Mouse (Mus musculus) ES-CJ7 (cell line): Measurements from ENCODE around the gene Grasp.
A peak's percentile ranks its signal among the peaks of the same experiment; 100 is the strongest.

Source experiments
- DNase-seq: peaks from one replicate; pipeline ENCODE4 v3.0.0; 2011; ENCODE audit warnings: low read depth, low spot score

Grasp gene

DNA sequence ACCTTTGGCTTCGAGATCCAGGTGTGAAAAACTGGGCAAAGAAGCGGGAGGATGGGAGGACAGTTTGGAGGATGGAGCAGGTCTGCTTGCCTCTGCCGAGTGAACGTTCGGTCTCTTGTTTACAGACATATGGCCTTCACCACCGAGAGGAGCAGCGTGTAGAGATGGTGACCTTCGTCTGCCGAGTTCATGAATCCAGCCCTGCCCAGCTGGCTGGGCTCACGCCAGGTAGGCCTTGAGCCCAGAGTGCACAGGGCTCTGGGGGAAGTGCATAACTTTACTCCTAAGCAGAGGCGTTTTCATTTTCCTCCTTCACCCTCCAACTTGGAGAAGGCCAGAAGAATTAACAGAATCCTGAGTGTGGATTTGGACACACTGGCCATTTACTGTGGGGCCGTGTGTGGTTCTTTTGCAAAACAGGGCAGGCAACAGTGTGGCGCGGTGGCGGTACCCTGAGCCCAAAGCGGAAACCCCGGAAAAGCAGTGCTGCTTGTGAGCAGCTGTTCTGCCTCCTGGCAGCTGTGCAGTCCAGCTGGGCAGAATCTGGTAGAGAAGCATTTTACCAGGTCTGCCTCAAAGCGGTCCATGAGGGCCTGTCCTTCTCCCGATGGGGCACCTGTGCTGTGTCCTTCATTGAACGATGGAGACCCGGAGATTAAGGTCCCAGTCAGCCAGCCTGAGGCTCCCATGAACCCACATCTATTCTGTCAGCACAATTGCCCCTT, 5.0 kb downstream of the Grasp start:
- no peak for DNase-seq

GRCm38 (mm10) chr15:101230503-101230902, 6.5 kb downstream of the Grasp start:
- no peak for DNase-seq

DNA sequence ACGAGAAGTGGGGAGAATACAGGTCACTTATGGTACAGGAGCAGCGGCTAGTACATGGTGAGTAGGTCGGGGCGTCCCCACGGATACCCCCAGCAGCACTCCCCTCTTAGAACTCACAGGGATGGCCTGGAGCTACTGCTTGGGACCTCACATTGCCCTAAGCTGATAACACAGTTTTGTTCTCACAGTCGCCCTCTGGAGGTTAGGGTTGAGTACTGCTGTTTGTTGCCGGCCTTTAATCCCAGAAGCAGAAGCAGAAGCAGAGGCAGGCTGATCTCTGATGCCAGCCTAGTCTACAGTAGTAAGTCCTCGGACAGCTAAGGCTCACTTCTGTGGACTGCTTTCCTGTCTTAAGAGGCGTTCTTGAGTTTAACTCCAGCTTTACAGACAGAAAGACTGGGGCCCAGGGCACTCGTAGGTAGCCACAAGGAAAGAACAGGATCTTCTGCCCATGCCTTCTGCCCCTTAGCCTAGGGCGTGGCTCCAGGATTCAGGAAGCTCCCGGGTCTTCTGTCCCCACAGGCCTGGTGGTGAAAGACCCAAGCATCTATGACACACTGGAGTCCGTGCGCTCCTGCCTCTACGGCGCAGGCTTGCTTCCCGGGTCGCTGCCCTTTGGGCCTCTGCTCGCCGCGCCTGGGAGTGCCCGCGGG, 7.1 kb downstream of the Grasp start:
- peak; percentile 90 for DNase-seq

GRCm38 (mm10) chr15:101231648-101232180, 7.7 kb downstream of the Grasp start:
- no peak for DNase-seq

GRCm38 (mm10) chr15:101232607-101233006, 8.6 kb downstream of the Grasp start:
- no peak for DNase-seq

DNA sequence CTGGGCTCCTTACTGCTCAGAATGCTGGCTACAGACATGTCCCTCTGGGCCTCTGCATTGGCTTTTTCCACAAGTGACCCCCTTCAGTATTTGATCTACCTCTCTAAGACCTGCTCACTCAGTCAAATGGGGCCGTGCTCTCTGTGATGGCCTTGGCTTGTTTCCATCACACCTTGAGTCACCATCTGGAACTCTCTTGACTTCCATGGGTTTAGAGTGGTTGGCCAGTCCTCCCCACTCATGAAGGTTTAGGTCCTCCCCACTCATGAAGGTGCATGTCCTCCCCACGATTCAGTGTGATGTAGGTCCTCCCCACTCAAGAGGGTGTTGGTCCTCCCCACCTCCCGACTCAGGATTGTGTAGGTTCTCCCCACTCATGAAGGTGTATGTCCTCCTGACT, 9.2 kb downstream of the Grasp start:
- no peak for DNase-seq

DNA sequence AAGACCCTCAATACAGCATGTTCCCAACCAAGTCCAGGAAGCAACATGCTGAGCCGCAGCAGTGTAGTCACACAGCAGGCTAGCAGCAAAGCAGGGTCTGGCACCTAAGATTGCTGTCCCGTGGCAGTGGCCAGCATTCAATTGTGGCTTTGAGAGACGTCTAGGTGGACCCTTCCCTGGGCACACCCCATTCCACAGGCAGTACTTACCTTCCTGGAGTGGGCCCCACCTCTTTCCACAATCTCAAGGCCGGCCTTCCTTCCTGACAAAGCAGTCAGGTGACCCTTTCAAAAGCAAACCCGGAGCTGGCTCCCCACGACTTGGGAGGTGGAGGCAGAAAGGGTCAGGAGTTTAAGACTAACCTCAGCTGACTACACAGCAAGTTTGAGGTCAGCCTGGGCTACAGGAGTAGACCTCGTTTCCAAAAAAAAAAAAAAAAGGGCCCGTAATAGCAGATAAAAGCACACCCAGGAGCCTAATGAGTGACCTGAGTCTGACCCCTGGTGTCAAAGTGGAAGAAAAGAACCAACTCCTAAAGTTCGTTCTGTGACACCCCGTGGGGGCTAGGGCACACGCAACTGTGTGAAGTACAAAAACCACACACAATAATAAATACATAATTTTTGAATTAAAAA, 9.8 kb downstream of the Grasp start:
- peak; percentile 90 for DNase-seq

DNA sequence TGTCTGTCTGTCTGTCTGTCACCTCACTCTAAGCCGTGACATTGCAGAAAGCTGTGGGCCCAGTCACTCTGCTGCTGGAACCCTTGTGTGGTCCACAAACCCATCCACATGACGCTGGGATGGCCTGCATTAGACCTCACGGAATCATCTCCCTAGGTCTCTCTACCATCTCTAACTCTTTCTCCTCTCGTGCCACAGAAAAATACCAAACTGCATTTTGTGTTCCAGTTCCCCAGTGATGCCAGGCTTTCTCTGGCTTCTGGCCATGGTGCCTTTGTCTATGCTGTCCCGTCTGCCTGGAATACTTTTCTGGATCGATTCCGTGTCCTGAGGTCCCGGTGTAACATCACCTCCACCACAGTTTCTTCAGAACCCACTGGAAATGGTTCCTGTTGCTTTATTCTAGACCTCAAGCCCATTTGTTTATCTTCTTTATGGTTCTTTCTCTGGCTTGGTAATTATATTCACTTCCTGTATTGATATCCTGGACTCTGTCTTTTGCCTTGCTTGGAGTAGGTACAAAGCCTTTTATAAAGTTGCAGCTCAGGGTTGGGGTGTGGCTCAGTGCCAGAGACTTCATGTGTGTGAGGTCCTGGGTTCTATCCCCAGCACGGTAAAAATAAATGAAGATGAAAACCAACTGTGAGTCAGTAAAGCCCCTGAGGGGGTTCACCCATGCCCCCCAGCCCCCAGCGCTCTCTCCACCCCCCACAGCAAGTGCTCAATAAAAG, 10.8 kb downstream of the Grasp start:
- no peak for DNase-seq

GRCm38 (mm10) chr15:101235342-101235698, 11.3 kb downstream of the Grasp start:
- no peak for DNase-seq

DNA sequence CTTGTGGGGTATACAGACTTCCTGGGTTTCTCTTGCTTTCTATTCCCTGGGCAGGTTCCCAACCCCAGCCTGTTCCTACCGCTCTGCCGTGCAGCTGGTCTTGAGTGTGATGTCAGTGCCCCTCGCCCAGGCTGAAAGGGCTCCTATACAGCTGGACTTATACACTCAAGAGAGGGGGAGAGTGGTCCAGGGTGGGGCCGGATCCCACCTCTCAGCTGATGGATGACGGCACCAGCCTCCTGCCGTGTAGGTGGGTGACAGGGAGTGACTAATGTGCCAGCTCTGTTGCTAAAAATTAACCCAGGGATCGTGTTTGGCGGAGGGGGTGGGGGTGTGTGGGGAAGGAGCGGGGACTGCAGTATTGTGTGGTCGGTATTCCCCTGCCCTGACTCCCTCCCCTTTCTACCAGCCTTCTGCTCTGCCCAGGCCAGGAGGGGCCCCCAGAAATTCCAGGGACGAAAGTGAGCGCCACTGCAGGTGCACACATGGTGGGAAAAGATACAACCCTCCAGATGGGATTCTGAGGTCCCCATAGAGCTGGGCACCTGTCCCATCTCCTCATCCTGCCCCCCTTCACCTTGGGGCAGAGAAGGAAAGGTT, 11.8 kb downstream of the Grasp start:
- no peak for DNase-seq

DNA sequence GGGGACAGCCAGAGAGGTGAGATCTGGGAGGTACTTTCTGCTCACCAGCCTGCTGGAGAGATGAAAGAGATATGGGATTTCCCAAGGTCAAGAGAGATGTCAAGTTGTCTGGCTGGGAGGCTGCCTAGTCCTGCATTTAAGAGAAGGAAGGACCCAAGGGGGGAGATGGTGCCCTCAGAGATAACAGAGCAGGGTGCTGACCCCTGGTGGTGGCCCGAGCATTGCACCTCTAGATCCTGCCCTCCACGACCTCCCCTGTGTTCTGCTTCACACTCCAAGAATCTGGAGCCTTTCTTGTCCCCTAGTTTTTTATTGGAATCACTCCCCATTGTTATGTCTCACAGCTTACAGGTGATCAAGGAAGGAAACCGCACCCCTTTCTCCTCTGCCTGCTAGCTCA, 12.9 kb downstream of the Grasp start:
- peak; percentile 84 for DNase-seq

DNA sequence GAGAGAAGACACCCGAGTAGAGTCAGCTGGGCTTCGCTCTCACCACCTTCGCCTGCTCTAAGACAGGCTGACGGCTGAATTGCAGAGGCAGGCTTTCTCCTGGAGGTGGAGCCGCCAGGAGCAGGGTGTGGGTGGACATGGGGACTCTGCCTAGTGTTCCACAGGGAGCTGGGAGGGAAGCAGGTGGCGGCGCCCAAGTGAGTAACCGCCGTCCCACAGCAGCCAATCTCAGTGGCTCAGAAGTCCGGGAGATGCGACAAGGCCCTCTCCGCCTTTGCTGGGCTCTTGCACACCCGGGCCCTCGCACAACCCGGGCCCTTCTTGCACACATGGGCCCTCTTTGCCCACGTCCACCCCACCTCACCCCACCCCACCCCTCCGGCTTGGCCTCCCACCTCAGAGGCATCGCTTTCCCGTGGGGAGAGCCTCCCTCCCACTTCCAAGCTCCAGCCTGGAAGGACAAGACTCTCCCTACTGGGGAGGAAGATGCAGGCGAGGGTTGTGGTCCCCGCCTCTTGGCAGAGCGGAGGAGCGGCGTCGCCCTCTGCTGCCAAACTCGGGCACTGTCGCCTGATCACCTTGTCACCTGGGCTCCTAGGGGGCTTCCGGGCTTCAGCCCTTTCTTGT, 15.0 kb downstream of the Grasp start:
- DNase-seq: peak; percentile 82

DNA sequence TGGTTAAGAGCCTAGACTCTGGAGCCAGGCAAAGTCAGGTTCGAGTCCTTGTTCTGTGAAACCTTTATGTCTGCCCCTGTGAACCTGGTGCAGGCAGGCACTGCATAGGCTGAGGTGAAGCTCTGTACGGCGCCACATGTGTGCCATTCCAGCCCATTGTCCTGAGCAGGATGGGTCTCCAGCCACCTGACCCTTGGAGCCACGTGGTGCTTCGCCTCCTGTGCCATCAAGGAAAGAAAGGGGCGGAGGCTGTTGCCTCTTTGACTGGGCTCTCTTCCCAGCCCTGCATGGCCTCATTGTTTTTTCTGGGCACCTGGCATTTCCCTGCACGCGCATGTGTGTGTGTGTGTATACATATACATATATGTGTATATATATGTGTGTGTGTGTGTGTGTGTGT, 15.8 kb downstream of the Grasp start:
- no peak for DNase-seq

DNA sequence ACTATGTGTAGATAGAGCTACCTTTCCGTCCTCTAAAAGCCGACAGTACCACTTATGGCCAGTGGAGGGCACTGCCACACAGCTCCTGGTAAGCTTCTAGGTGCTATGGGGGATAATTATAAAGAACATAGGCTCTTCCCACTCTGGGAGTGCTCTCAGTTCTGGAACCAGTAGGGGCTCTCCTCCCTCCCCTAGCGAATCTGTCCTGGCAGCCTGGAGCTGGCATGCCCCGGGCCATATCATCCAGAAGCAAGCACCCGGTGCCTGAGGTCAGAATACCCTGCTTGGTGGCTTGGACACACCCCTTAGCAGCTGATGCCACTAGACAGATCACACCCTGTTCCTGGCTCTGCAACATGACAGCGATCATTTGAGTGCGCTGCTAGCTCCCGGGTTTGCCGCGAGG, 16.8 kb downstream of the Grasp start:
- peak; percentile 86 for DNase-seq

DNA sequence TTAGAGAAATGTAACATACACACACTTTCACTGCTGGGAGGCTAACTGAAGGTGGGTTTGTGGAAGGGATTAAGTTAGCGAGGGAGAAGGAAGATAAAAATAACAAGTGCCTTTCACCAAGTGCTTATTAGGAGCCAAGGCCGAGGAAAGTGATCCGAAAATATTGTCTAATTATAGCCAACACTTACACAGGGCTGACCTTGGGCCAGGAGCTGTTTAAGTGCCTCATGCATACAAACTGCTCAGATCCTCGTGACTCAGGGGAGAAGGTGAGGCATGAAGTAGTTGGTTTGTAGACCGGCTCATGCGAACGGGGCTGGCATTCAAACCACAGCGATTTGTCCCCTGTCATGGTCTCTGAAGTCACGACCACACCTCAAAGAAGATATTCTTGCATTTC, 17.2 kb downstream of the Grasp start:
- no peak for DNase-seq

- no peak for DNase-seq
Observed at GRCm38 (mm10) chr15:101241853-101242252, 17.9 kb downstream of the Grasp start.

DNA sequence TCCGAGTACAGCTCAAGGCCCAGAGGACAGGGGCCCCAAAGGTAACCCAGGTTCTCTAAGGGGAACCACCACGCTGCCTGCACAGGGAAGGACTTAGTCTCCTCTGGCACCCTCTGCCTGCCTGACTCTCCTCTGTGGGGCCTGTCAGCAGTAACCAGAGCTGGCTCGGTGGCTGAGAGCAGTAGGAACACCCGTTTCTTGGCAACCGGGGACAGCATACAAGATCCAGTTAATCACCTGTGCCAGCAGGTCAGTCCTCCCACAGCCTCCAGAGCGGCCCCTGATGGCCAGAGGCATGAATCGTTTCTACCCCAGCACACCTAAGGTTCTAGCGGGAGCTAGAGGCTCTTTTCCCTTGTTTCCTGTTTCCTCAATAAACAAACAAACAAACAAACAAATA, 18.7 kb downstream of the Grasp start:
- peak; percentile 82 for DNase-seq

GRCm38 (mm10) chr15:101244012-101244411, 20.0 kb downstream of the Grasp start:
- DNase-seq: no peak

DNA sequence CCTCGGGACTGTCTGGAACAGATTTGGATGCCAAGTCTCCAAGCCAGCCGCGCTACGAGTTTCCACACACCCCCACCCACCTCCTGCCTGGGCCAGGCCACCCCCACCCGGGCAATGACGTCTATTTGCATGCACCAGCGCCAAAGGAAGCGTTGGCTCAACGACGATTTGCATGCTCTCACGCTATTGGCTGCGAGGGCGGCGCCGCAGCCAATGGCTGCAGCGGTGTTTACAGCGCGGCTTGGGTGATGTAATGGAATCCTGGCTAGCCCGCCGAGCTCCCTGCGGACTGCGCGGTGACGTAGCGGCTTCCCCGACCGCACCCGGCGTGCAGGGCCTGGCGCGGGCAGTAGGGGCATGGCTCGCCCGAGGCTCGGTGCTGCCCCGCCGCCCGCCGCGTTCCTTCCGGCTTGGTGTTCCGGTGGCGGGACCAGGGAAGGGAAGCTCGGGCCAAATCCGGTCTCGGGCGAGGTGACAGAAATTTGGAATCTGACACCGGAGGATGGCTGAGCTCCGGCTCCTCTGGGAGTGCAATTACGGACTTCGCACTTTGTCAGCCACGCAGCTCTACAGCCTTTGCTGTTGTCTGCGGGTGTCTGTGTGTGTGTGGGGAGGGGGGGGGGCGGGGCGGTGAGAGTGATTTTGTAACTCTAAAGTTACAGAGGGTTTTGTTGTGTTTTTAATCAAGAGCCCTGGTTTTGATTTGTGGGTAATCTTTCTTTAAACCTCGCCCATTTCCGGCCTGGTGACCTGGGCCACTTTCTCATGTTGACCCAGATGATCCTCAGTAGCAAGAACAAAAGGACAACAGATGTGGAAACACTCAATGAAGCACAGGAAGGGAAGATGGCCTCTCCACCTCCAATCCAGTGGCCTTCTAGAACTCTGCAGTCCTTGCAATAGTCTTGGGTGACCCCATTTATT, 22.5 kb downstream of the Grasp start:
- DNase-seq: peak; percentile 98

DNA sequence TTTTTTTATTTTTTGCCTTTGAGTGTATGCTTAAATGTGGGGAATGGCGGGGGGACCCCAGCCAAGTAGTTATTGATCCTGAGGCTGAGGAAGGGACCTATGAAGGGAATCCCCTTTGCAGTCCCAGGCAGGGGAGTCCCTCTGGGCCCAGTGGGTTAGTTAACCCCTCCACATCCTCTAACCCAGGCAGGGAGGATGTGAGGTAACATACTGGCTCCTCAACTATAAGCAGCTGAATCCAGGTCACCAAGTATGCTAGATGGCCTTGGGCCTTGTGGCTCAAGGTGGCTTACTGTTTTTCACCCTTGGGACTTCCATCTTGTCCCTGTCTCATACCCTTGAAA, 23.1 kb downstream of the Grasp start:
- DNase-seq: no peak
